Mouse (Mus musculus) liver, embryonic 14.5 days (tissue): ENCODE results near the gene Fscn3. TPM values are rescaled to one million over a fixed set of nuclear protein-coding genes. Genes with fewer than 3 reads are reported as not detected.

ENCODE experiments used
- ATAC-seq: fragments of 200-750 bp; cut with Nextera tagmentation; 2 replicates; pipeline ENCODE4 v1.8.0; 2017; ENCODE audit warnings: moderate number of reproducible peaks, mild to moderate bottlenecking, moderate library complexity; ENCODE audit not compliant: insufficient read depth
- DNase-seq, 3 experiments: peaks; one replicate each; pipeline ENCODE4 v3.0.0-alpha.2; 2012 to 2013; ENCODE audit warnings: low read depth in 3 of 3, low spot score in 3 of 3
- H3K27ac ChIP-seq: fragments of 300-500 bp; sonication (generic); 2 replicates; pipeline ENCODE4 v1.5.1; 2014; ENCODE audit warnings: moderate library complexity, mild to moderate bottlenecking, control low read depth, inconsistent platforms
- H3K27me3 ChIP-seq: fragments of 300-500 bp; sonication (generic); 2 replicates; pipeline ENCODE4 v1.6.1; 2014; ENCODE audit warnings: mild to moderate bottlenecking, low read length, moderate library complexity; ENCODE audit not compliant: control insufficient read depth, insufficient read depth
- H3K36me3 ChIP-seq: fragments of 300-500 bp; sonication (generic); replicated peaks from 2 replicates; pipeline ENCODE4 v1.6.1; 2014; ENCODE audit warnings: low read depth; ENCODE audit not compliant: control insufficient read depth, insufficient read depth
- H3K4me1 ChIP-seq, 2 experiments: fragments of 200-500 bp in 1 of 2; fragments of 300-500 bp in 1 of 2; sonication (generic) in 1 of 2; replicated peaks; 2 replicates each; pipeline ENCODE4 v1.6.1; 2012 to 2014; ENCODE audit warnings: antibody characterized with exemption in 1 of 2, inconsistent platforms in 1 of 2, low read length in 1 of 2; ENCODE audit not compliant: control insufficient read depth in 2 of 2, insufficient read depth in 2 of 2
- H3K4me2 ChIP-seq: fragments of 300-500 bp; sonication (generic); 2 replicates; pipeline ENCODE4 v1.6.1; 2014; ENCODE audit warnings: low read depth, mild to moderate bottlenecking, control low read depth, moderate library complexity
- H3K4me3 ChIP-seq, 2 experiments: fragments of 200-500 bp in 1 of 2; fragments of 300-500 bp in 1 of 2; sonication (generic) in 1 of 2; 2 replicates each; pipeline ENCODE4 v1.5.1; 2012 to 2014; ENCODE audit warnings: low read depth in 2 of 2, low read length in 2 of 2, mild to moderate bottlenecking in 2 of 2, control low read depth in 1 of 2, inconsistent platforms in 1 of 2, moderate library complexity in 1 of 2; ENCODE audit not compliant: insufficient read depth in 1 of 2
- H3K9ac ChIP-seq: fragments of 300-500 bp; sonication (generic); replicated peaks from 2 replicates; pipeline ENCODE4 v1.6.1; 2014; ENCODE audit warnings: mild to moderate bottlenecking, control low read depth, moderate library complexity
- H3K9me3 ChIP-seq: fragments of 300-500 bp; sonication (generic); 2 replicates; pipeline ENCODE4 v1.6.1; 2016; ENCODE audit warnings: low read length, mixed read lengths; ENCODE audit not compliant: control insufficient read depth
- CTCF ChIP-seq: IDR thresholded peaks from 2 replicates; pipeline ENCODE4 v1.5.1; 2016; ENCODE audit warnings: antibody characterized with exemption, low read depth, control low read depth
- EP300 ChIP-seq: IDR thresholded peaks from 2 replicates; pipeline ENCODE4 v1.6.1; 2016; ENCODE audit warnings: antibody characterized with exemption, low read depth
- WGBS: fragments of 180-500 bp; shearing (Covaris S2); extraction: QIAGEN DNeasy Blood & Tissue Kit; methylation state at CpG from one replicate; pipeline ENCODE4 v1.1.7; 2014; ENCODE audit not compliant: insufficient replicate concordance; 5-methylcytosine and 5-hydroxymethylcytosine counted together
- polyA plus RNA-seq, 2 experiments: library from polyadenylated mRNA; depleted of rRNA in 1 of 2; stranded (reverse) in 1 of 2; unstranded in 1 of 2; fragments of >200 nt; fragmentation: Nextera tagmentation in 1 of 2; extraction: Ambion mirVana in 1 of 2; gene quantifications; 2 replicates each; pipeline versions ENCODE4 v1.2.1 to v1.2.3; 2012 to 2014

The Fscn3 gene
- polyA plus RNA-seq, 2 experiments = 0.34 to 0.50 TPM

DNA sequence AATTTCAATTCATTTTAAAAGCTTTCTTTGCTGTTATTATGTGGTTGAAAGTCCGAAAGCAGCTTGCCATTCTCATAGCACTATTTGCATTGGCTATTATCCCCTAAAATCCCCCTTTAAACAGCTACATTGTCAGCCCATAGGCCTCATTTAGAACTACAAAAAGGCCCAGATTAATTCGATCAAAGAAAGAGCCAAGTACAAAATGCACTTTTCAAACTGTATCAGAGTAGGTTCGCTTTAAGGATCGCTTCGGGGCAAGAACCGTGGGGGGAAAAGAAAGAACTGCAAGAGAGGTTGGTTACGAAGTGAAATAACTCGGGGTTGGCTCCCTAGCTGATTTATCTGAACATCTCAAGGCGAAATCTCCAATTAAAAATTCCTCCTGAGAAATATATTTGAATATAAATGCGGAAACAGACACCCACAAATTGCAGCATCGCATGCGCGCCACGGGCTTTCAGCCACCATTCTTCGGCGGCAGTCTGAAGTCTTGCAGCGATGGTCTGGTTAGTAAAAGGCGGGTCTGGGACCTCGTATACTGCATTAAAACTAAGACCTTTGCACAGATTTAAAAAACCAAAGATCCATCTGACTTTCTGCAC lies 30.6 kb upstream of the Fscn3 start:
- no peak for ATAC-seq
- peak overlapping the region in 1 of 2 experiments; percentile 23; a peak in 2 of 4 replicates for H3K4me3 ChIP-seq
- no peak for DNase-seq
- no peaks in the 10 kb centered on the region for H3K4me1 ChIP-seq
- TF ChIP-seq EP300 = no peak
- no peak for TF ChIP-seq CTCF
- WGBS = 4% methylated on average over 19 of the region's 19 CpGs
- no peaks in the 10 kb centered on the region for H3K36me3 ChIP-seq
- H3K9ac ChIP-seq = no peak overlapping the region
- H3K9me3 ChIP-seq = no peaks in the 10 kb centered on the region
- peaks cover 34% of the 10 kb centered on the region for H3K27me3 ChIP-seq
- no peak overlapping the region for H3K27ac ChIP-seq
- H3K4me2 ChIP-seq = peak overlapping the region; percentile 54

DNA sequence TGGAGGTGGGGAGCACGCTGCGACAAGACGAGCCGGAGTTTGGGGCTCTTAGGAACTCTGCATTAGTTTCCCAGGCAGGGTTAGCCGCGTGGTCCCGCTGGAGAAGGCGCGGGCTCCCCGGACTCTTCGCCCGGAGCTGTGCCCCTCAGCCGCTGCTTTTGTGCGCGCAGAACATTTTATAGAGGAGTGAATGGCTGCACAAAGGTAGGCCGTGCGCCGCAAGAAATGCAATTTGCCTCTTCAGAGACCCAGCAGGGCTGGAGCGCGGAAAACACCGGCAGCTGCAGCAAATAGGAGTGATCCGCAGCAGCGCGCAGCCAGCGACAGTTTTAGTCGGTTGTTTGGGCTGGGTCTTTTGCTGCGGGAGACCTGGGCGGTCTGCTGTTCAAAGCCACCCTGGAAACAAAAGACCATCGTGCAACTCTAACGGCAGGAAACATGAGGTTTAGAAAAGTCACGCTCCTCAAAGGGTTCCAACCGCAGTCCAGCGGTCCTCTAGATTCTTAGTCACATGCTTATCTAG lies 29.8 kb upstream of the Fscn3 start, which contains the start of gene Zfp800:
Zfp800 (minus strand) TSS at position 325 of the 523 bp plus-strand sequence.
- Histone ChIP-seq H3K27ac (no peak within 1 kb of the TSS), H3K9me3 (no peaks in the 10 kb centered on the region), H3K4me1 (no peaks in the 10 kb centered on the region), H3K27me3 (peaks cover 34% of the 10 kb centered on the region), H3K9ac (no peak within 1 kb of the TSS), H3K4me2 (peak within 1 kb of the TSS; percentile 54), H3K36me3 (no peaks in the 10 kb centered on the region), H3K4me3 (peak within 1 kb of the TSS in 1 of 2 experiments; percentile 23; a peak in 2 of 4 replicates)
- WGBS = 1% methylated on average over 33 of the region's 33 CpGs
- TF ChIP-seq EP300 (no peak), CTCF (no peak)
- DNase-seq = no peak
- no peak for ATAC-seq

DNA sequence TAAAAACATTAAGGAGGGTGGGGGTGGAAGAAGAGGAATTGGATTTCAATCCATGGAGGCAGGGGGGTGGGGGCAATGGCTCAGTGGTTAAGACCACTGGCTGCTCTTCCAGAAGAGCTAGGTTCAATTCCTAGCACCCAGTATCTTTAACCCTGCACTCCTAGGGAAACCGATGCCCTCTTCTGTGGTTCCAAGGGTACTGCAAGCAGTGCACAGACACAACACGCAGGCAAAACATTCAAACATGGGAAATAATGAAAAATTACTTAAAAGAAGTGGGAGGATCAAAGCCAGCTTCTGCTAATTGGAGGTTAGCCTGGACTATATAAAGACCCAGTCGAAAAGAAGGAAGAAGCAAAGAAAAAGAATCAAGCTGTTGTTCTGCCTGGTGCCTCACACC lies 28.9 kb upstream of the Fscn3 start:
- Histone ChIP-seq H3K9ac (no peak overlapping the region), H3K4me2 (no peak overlapping the region), H3K9me3 (no peaks in the 10 kb centered on the region), H3K4me1 (no peaks in the 10 kb centered on the region), H3K27me3 (peaks cover 34% of the 10 kb centered on the region), H3K36me3 (no peaks in the 10 kb centered on the region), H3K4me3 (no peak overlapping the region), H3K27ac (no peak overlapping the region)
- peak; percentile 35 for TF ChIP-seq CTCF
- no peak for TF ChIP-seq EP300
- no peak for DNase-seq
- 68% methylated on average over 3 of the region's 3 CpGs for WGBS
- no peak for ATAC-seq

DNA sequence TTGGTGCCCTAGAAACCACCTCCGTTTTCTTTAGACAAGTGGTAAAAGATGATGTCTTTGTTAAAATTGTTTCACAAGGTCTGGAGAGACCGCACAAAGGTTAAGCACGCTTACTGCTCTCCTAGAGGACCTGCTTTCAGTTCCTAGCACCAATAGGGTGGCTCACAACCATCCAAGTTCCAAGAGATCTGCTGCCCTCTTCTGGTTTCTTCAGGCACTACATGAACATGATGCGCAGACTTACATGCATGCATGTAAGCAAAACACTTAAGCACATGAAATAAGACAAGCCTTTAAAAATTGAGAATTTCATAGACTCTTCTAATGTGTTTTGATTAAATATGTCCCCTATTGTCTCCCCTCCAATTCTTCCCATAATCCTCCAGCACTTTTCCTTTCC lies 27.8 kb upstream of the Fscn3 start:
- ATAC-seq (no peak), DNase-seq (no peak)
- H3K27me3 ChIP-seq = peaks cover 34% of the 10 kb centered on the region
- no peak overlapping the region for H3K4me3 ChIP-seq
- WGBS = 70% methylated on average over 4 of the region's 4 CpGs
- no peaks in the 10 kb centered on the region for H3K36me3 ChIP-seq
- no peaks in the 10 kb centered on the region for H3K4me1 ChIP-seq
- H3K9me3 ChIP-seq = no peaks in the 10 kb centered on the region
- no peak overlapping the region for H3K4me2 ChIP-seq
- no peak overlapping the region for H3K27ac ChIP-seq
- no peak overlapping the region for H3K9ac ChIP-seq
- TF ChIP-seq CTCF = peak; percentile 61
- TF ChIP-seq EP300 = no peak

DNA sequence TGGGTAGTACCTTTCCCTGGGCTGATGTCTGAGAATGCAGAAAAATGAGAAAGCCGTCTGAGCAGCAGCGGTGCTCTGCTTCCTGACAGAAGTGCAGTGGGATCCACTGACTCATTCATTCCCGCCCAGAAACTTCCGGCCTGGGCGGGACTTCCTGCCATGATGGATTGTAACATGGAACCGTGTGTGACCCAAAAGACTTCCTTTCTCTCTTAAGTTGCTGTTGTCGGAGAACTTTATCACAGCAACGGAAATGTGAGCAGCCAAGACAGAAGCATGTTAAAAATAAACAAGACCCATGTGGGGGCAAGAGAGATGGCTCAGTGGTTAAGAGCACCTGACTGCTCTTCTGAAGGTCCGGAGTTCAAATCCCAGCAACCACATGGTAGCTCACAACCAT lies 17.5 kb upstream of the Fscn3 start:
- Histone ChIP-seq H3K4me3 (no peak overlapping the region), H3K27ac (no peak overlapping the region), H3K9ac (no peak overlapping the region), H3K4me2 (no peak overlapping the region), H3K4me1 (no peaks in the 10 kb centered on the region), H3K36me3 (no peaks in the 10 kb centered on the region), H3K9me3 (no peaks in the 10 kb centered on the region), H3K27me3 (no peaks in the 10 kb centered on the region)
- WGBS = 43% methylated on average over 9 of the region's 9 CpGs
- no peak for ATAC-seq
- TF ChIP-seq CTCF (no peak), EP300 (no peak)
- no peak for DNase-seq
